Mouse (Mus musculus) heart, embryonic 10.5 days (tissue): ENCODE data around the gene Iffo2. TPM values are rescaled to one million over a fixed set of nuclear protein-coding genes. Genes with fewer than 3 reads are reported as not detected.
A peak's percentile ranks its signal among the peaks of the same experiment; 100 is the strongest.

Source experiments
- DNase-seq: peaks from one replicate; pipeline ENCODE4 v3.0.0-alpha.2; 2017; ENCODE audit warnings: low spot score
- H3K27ac ChIP-seq: fragments of 300-500 bp; sonication (generic); 2 replicates; pipeline ENCODE4 v1.5.1; 2016; ENCODE audit warnings: mild to moderate bottlenecking
- H3K27me3 ChIP-seq: fragments of 300-500 bp; sonication (generic); 2 replicates; pipeline ENCODE4 v1.6.1; 2016; ENCODE audit warnings: mild to moderate bottlenecking; ENCODE audit not compliant: poor library complexity, insufficient read depth, severe bottlenecking
- H3K36me3 ChIP-seq: fragments of 300-500 bp; sonication (generic); 2 replicates; pipeline ENCODE4 v1.6.1; 2016; ENCODE audit warnings: mild to moderate bottlenecking, moderate library complexity
- H3K4me1 ChIP-seq: fragments of 300-500 bp; sonication (generic); 2 replicates; pipeline ENCODE4 v1.6.1; 2016; ENCODE audit warnings: mild to moderate bottlenecking
- H3K4me3 ChIP-seq: fragments of 300-500 bp; sonication (generic); 2 replicates; pipeline ENCODE4 v1.5.1; 2016; ENCODE audit warnings: mild to moderate bottlenecking, moderate library complexity
- H3K9me3 ChIP-seq: fragments of 300-500 bp; sonication (generic); 2 replicates; pipeline ENCODE4 v1.6.1; 2016; ENCODE audit warnings: mild to moderate bottlenecking, moderate library complexity
- WGBS: fragments of 180-500 bp; shearing (Covaris S2); methylation state at CpG from one replicate; pipeline ENCODE4 v1.1.7; 2016; 5-methylcytosine and 5-hydroxymethylcytosine counted together
- polyA plus RNA-seq: library from polyadenylated mRNA; unstranded; fragments of >200 nt; fragmentation: Nextera tagmentation; extraction: Ambion mirVana; gene quantifications from 2 replicates; pipeline ENCODE4 v1.2.1, GENCODE M21; 2016

Iffo2 gene
- polyA plus RNA-seq, 1 experiment from 2014 or later, result 4.8 TPM

- no peaks in the 10 kb centered on the region; the same call in 1 of the 2 replicates for H3K36me3 ChIP-seq
- DNase-seq, result no peak
- peak overlapping the region; percentile 71 for H3K4me3 ChIP-seq
- H3K27me3 ChIP-seq, result peaks cover 29% of the 10 kb centered on the region
- peaks cover 20% of the 10 kb centered on the region for H3K4me1 ChIP-seq
- 29% methylated on average over 21 of the region's 21 CpGs for WGBS
- H3K27ac ChIP-seq, result peak overlapping the region; percentile 95
- H3K9me3 ChIP-seq, result no peaks in the 10 kb centered on the region
Measured at GRCm38 (mm10) chr4:139623434-139624115, 93.2 kb downstream of the Iffo2 start.

- Histone ChIP-seq H3K4me1 (peaks cover 24% of the 10 kb centered on the region), H3K27ac (no peak overlapping the region), H3K36me3 (no peaks in the 10 kb centered on the region; the same call in 1 of the 2 replicates), H3K9me3 (no peaks in the 10 kb centered on the region), H3K27me3 (peaks cover 29% of the 10 kb centered on the region), H3K4me3 (no peak overlapping the region)
- no peak for DNase-seq
- WGBS, result 69% methylated on average over 5 of the region's 5 CpGs
Measured at GRCm38 (mm10) chr4:139624116-139624489, 93.8 kb downstream of the Iffo2 start.

GRCm38 (mm10) chr4:139624706-139625105 lies 94.4 kb downstream of the Iffo2 start:
- H3K27ac ChIP-seq, result no peak overlapping the region
- H3K4me1 ChIP-seq, result peaks cover 28% of the 10 kb centered on the region
- H3K4me3 ChIP-seq, result no peak overlapping the region
- H3K27me3 ChIP-seq, result peaks cover 29% of the 10 kb centered on the region
- DNase-seq, result no peak
- WGBS, result 77% methylated on average over 10 of the region's 10 CpGs
- H3K36me3 ChIP-seq, result no peaks in the 10 kb centered on the region; the same call in 1 of the 2 replicates
- no peaks in the 10 kb centered on the region for H3K9me3 ChIP-seq

- H3K4me3 ChIP-seq, result no peak overlapping the region
- DNase-seq, result no peak
- H3K27ac ChIP-seq, result no peak overlapping the region
- 87% methylated on average over 11 of the region's 11 CpGs for WGBS
- peaks cover 50% of the 10 kb centered on the region for H3K27me3 ChIP-seq
- H3K36me3 ChIP-seq, result no peaks in the 10 kb centered on the region
- peaks cover 30% of the 10 kb centered on the region for H3K4me1 ChIP-seq
- no peaks in the 10 kb centered on the region for H3K9me3 ChIP-seq
Measured at GRCm38 (mm10) chr4:139627361-139627760, 97.0 kb downstream of the Iffo2 start.

DNA sequence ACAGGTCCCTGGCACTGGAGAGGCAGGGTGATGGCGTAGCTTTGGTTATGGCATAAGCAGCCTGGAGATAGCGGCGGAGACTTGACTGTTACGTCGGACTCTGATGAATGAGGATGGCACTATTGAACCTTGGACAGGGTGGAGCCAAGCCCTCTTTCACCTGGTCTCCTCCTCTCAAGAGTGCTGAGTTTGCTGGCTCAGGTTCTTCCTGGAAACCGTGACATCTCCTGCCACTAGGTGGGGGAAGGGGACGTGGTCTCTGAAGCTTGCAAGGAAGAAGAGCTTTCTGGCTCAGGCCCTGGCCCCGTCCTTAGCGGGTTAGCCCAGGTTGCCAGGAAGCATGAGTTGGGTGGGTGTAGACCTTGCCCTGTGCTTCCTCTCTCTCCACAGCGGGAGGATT lies 99.8 kb downstream of the Iffo2 start:
- Histone ChIP-seq H3K9me3 (no peaks in the 10 kb centered on the region), H3K4me1 (peaks cover 12% of the 10 kb centered on the region), H3K4me3 (no peak overlapping the region), H3K27ac (no peak overlapping the region), H3K36me3 (no peaks in the 10 kb centered on the region), H3K27me3 (peaks cover 59% of the 10 kb centered on the region)
- WGBS, result 61% methylated on average over 10 of the region's 10 CpGs
- DNase-seq, result no peak

GRCm38 (mm10) chr4:139631141-139631540 lies 100.8 kb downstream of the Iffo2 start:
- Histone ChIP-seq H3K4me1 (peaks cover 12% of the 10 kb centered on the region), H3K4me3 (no peak overlapping the region), H3K27ac (no peak overlapping the region), H3K36me3 (0 out of 2 replicates have a peak, but pooled peaks cover 3% of the 10 kb centered on the region), H3K9me3 (no peaks in the 10 kb centered on the region), H3K27me3 (peaks cover 60% of the 10 kb centered on the region)
- DNase-seq, result no peak
- 71% methylated on average over 5 of the region's 5 CpGs for WGBS

DNA sequence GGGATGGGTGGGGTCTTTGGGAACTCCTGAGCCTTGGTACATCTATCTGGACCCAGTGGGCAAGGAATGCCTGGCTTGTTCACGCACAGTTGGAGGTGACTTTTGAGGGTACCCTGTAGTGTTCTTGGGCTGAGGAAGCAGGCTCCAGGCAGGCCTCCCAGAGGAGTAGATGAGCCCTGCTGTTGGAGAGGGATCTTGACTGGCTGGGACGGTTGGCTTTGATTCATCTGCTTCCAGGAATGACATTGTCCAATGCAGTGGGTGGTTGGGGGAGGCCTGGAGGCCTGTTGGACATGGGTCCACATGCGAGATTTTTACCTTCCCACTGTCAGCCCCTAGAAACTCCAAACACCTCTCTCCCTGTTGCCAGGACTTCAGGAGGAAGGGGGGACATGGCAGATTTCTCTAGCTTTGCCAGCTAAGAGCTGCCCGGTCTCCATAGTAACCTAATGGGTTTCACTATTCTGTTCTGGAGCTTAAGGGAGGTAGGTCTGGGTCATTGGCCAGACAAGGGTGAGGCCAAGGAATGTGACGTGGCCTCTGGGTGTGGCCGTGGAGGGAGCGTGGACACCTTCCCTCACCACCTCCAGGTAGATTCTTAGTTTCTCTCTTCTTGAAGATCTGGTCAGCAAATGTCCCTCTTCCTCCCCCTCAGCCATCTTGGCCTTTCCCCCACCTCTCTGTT lies 101.4 kb downstream of the Iffo2 start:
- Histone ChIP-seq H3K9me3 (no peaks in the 10 kb centered on the region), H3K4me1 (peaks cover 12% of the 10 kb centered on the region), H3K36me3 (0 out of 2 replicates have a peak, but pooled peaks cover 3% of the 10 kb centered on the region), H3K27ac (no peak overlapping the region), H3K4me3 (no peak overlapping the region), H3K27me3 (peaks cover 61% of the 10 kb centered on the region)
- WGBS, result 85% methylated on average over 7 of the region's 7 CpGs
- DNase-seq, result no peak

DNA sequence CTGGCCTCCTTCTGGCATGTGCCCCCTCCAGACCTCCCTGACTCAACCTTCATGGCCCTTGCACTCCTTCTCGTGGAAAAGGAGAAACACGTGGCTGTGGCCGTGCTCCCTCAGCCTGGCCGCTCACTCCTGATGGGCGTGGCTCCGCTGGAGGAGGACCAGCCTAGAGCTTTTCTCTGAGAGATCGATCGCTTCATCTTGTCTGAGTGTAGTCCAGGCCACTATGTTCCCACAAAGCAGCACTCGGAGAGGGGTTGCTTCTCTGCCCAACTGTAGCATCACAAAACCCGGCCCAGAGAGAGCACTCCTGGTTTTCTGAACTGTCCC lies 101.9 kb downstream of the Iffo2 start:
- no peak for DNase-seq
- Histone ChIP-seq H3K9me3 (no peaks in the 10 kb centered on the region), H3K27ac (no peak overlapping the region), H3K4me3 (no peak overlapping the region), H3K27me3 (peaks cover 66% of the 10 kb centered on the region), H3K36me3 (peaks cover 3% of the 10 kb centered on the region; the same call in 1 of the 2 replicates), H3K4me1 (peaks cover 12% of the 10 kb centered on the region)
- WGBS, result 83% methylated on average over 10 of the region's 10 CpGs

GRCm38 (mm10) chr4:139636373-139636772 lies 106.0 kb downstream of the Iffo2 start:
- Histone ChIP-seq H3K4me3 (no peak overlapping the region), H3K36me3 (peaks cover 5% of the 10 kb centered on the region; the same call in 1 of the 2 replicates), H3K9me3 (no peaks in the 10 kb centered on the region), H3K4me1 (peaks cover 3% of the 10 kb centered on the region; the same call in 1 of the 2 replicates), H3K27me3 (peaks cover 92% of the 10 kb centered on the region), H3K27ac (no peak overlapping the region)
- no peak for DNase-seq
- 25% methylated on average over 7 of the region's 7 CpGs for WGBS

- no peaks in the 10 kb centered on the region for H3K9me3 ChIP-seq
- peaks cover 12% of the 10 kb centered on the region for H3K4me1 ChIP-seq
- WGBS, result 90% methylated on average over 9 of the region's 9 CpGs
- peaks cover 5% of the 10 kb centered on the region; the same call in 1 of the 2 replicates for H3K36me3 ChIP-seq
- H3K27me3 ChIP-seq, result peaks cover 92% of the 10 kb centered on the region
- H3K4me3 ChIP-seq, result no peak overlapping the region
- H3K27ac ChIP-seq, result no peak overlapping the region
- DNase-seq, result no peak
Measured at GRCm38 (mm10) chr4:139637847-139638246, 107.5 kb downstream of the Iffo2 start.

- H3K27me3 ChIP-seq, result peaks cover 93% of the 10 kb centered on the region
- WGBS, result 91% methylated on average over 16 of the region's 16 CpGs
- peaks cover 5% of the 10 kb centered on the region; the same call in 1 of the 2 replicates for H3K36me3 ChIP-seq
- no peak for DNase-seq
- no peak overlapping the region for H3K27ac ChIP-seq
- peaks cover 12% of the 10 kb centered on the region for H3K4me1 ChIP-seq
- H3K9me3 ChIP-seq, result no peaks in the 10 kb centered on the region
- no peak overlapping the region for H3K4me3 ChIP-seq
Measured at GRCm38 (mm10) chr4:139638356-139638755, 108.0 kb downstream of the Iffo2 start.

- no peak for DNase-seq
- Histone ChIP-seq H3K4me3 (no peak overlapping the region), H3K4me1 (peaks cover 12% of the 10 kb centered on the region), H3K9me3 (no peaks in the 10 kb centered on the region), H3K27me3 (peaks cover 87% of the 10 kb centered on the region), H3K36me3 (peaks cover 8% of the 10 kb centered on the region; the same call in 1 of the 2 replicates), H3K27ac (no peak overlapping the region)
- 54% methylated on average over 12 of the region's 12 CpGs for WGBS
Measured at GRCm38 (mm10) chr4:139639801-139640200, 109.5 kb downstream of the Iffo2 start.

GRCm38 (mm10) chr4:139640333-139640732 lies 110.0 kb downstream of the Iffo2 start:
- WGBS, result 69% methylated on average over 12 of the region's 12 CpGs
- no peak for DNase-seq
- no peaks in the 10 kb centered on the region for H3K9me3 ChIP-seq

More at GRCm38 (mm10) chr4:139640333-139640732, 110.0 kb downstream of the Iffo2 start:
- peaks cover 12% of the 10 kb centered on the region; the same call in 1 of the 2 replicates for H3K36me3 ChIP-seq
- H3K4me1 ChIP-seq, result peaks cover 12% of the 10 kb centered on the region
- H3K27ac ChIP-seq, result no peak overlapping the region
- peaks cover 86% of the 10 kb centered on the region for H3K27me3 ChIP-seq
- no peak overlapping the region for H3K4me3 ChIP-seq
